Mouse (Mus musculus) kidney, embryonic 14.5 days (tissue): Measurements from ENCODE around the gene 6430571L13Rik. TPM values are rescaled to one million over a fixed set of nuclear protein-coding genes. Genes with fewer than 3 reads are reported as not detected.

ENCODE experiments used
- ATAC-seq: fragments of 200-750 bp; cut with Nextera tagmentation; 2 replicates; pipeline ENCODE4 v1.8.0; 2017; ENCODE audit warnings: moderate number of reproducible peaks, mild to moderate bottlenecking, moderate TSS enrichment, moderate library complexity; ENCODE audit not compliant: low FRiP score, low TSS enrichment
- H3K27ac ChIP-seq: fragments of 300-500 bp; sonication (generic); 2 replicates; pipeline ENCODE4 v1.5.1; 2014; ENCODE audit warnings: low read depth, mild to moderate bottlenecking, low read length, moderate library complexity, mixed read lengths
- H3K27me3 ChIP-seq: fragments of 300-500 bp; sonication (generic); 2 replicates; pipeline ENCODE4 v1.6.1; 2014; ENCODE audit warnings: mild to moderate bottlenecking, low read length; ENCODE audit not compliant: control insufficient read depth, insufficient read depth
- H3K36me3 ChIP-seq: fragments of 300-500 bp; sonication (generic); 2 replicates; pipeline ENCODE4 v1.6.1; 2014; ENCODE audit warnings: low read length, mixed read lengths; ENCODE audit not compliant: control insufficient read depth, insufficient read depth
- H3K4me1 ChIP-seq: fragments of 300-500 bp; sonication (generic); 2 replicates; pipeline ENCODE4 v1.6.1; 2014; ENCODE audit warnings: low read length, mixed read lengths; ENCODE audit not compliant: control insufficient read depth, insufficient read depth
- H3K4me2 ChIP-seq: fragments of 300-500 bp; sonication (generic); replicated peaks from 2 replicates; pipeline ENCODE4 v1.6.1; 2014; ENCODE audit warnings: low read depth, mild to moderate bottlenecking, low read length
- H3K4me3 ChIP-seq: fragments of 300-500 bp; sonication (generic); 2 replicates; pipeline ENCODE4 v1.5.1; 2014; ENCODE audit warnings: mild to moderate bottlenecking, low read length
- H3K9ac ChIP-seq: fragments of 300-500 bp; sonication (generic); 2 replicates; pipeline ENCODE4 v1.6.1; 2014; ENCODE audit warnings: low read depth, mild to moderate bottlenecking, low read length, moderate library complexity
- H3K9me3 ChIP-seq: fragments of 300-500 bp; sonication (generic); 2 replicates; pipeline ENCODE4 v1.6.1; 2016; ENCODE audit warnings: low read length; ENCODE audit not compliant: control insufficient read depth
- WGBS: fragments of 180-500 bp; shearing (Covaris S2); extraction: QIAGEN DNeasy Blood & Tissue Kit; methylation state at CpG from one replicate; pipeline ENCODE4 v1.1.7; 2014; 5-methylcytosine and 5-hydroxymethylcytosine counted together
- polyA plus RNA-seq: library from polyadenylated mRNA; unstranded; fragments of >200 nt; fragmentation: Nextera tagmentation; extraction: Ambion mirVana; gene quantifications from 2 replicates; pipeline ENCODE4 v1.2.1, GENCODE M21; 2014

Gene 6430571L13Rik
- polyA plus RNA-seq, 1 experiment from 2014 or later, result 0.31 TPM

DNA sequence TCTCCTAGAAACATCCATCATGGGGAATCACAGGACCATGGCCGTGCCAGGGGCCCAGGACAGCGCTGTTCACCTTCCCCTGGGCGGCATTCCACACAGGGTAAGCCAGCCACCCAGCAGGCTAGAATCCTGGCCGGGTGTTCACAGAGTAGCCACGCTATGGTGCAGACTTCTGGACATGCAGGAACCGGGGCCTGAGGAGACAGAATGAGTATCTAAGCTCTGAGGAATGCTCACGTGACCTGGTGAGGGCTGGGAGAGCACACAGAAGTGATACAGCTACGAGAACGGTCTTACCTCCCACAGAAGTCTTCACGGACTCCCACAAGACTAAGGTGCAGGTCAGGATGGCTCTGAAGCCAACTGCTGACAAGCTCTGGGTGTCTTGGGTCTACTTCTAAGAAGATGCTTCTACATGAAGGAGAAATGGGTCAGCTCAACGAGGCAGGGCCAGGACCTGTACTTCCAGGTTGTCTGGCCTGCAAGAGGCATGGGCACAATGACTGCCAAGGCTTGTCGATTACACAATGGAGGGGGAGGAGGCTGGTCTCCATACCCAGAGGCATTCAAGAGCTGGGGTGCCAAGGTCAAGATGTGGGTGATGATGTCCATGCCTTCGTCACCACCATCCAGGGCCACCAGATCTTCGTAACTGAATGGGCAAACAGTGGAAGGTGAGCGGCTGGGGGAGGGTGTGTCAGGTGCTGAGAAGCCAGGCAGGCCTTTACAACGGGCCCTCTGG, 12.4 kb upstream of the 6430571L13Rik start:
- H3K36me3 ChIP-seq, result peaks cover 3% of the 10 kb centered on the region; the same call in 1 of the 2 replicates
- 93% methylated on average over 16 of the region's 16 CpGs for WGBS
- H3K4me2 ChIP-seq, result no peak overlapping the region
- no peak for ATAC-seq
- H3K9me3 ChIP-seq, result no peaks in the 10 kb centered on the region
- no peak overlapping the region for H3K4me3 ChIP-seq
- H3K27ac ChIP-seq, result no peak overlapping the region
- H3K9ac ChIP-seq, result no peak overlapping the region
- no peaks in the 10 kb centered on the region for H3K27me3 ChIP-seq
- no peaks in the 10 kb centered on the region for H3K4me1 ChIP-seq

DNA sequence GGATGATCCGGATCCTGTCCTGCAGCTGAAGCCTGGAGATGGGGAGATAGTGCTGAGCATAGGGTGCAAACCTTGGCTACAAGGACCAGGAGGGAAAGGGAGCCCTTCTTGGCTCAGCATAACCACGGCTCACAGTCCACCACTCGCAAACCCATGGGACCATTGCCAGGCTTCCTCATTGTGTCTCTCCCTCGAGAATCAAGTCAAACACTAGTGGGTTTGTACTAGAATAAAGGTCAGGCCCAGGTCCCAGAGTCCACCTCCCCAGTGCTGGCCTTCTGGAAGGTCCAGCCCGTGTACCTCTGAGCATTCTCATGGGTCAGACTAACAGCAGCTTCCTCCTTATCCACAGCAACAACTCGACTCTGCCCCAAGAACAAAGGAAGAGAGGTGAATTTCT, 9.6 kb upstream of the 6430571L13Rik start:
- no peak for ATAC-seq
- H3K27ac ChIP-seq, result no peak overlapping the region
- no peaks in the 10 kb centered on the region for H3K27me3 ChIP-seq
- WGBS, result 84% methylated on average over 6 of the region's 6 CpGs
- H3K36me3 ChIP-seq, result peaks cover 3% of the 10 kb centered on the region; the same call in 1 of the 2 replicates
- H3K9ac ChIP-seq, result no peak overlapping the region
- no peaks in the 10 kb centered on the region for H3K4me1 ChIP-seq
- H3K4me3 ChIP-seq, result no peak overlapping the region
- H3K4me2 ChIP-seq, result no peak overlapping the region
- no peaks in the 10 kb centered on the region for H3K9me3 ChIP-seq

- H3K4me3 ChIP-seq, result no peak overlapping the region
- H3K9ac ChIP-seq, result no peak overlapping the region
- WGBS, result 59% methylated on average over 2 of the region's 2 CpGs
- peaks cover 3% of the 10 kb centered on the region; the same call in 1 of the 2 replicates for H3K36me3 ChIP-seq
- H3K4me2 ChIP-seq, result no peak overlapping the region
- no peaks in the 10 kb centered on the region for H3K27me3 ChIP-seq
- no peaks in the 10 kb centered on the region for H3K9me3 ChIP-seq
- peaks cover 8% of the 10 kb centered on the region; the same call in 1 of the 2 replicates for H3K4me1 ChIP-seq
- H3K27ac ChIP-seq, result no peak overlapping the region
- ATAC-seq, result no peak
These were observed 6.7 kb upstream of the 6430571L13Rik start for GRCm38 (mm10) chr9:107333686-107334085.

DNA sequence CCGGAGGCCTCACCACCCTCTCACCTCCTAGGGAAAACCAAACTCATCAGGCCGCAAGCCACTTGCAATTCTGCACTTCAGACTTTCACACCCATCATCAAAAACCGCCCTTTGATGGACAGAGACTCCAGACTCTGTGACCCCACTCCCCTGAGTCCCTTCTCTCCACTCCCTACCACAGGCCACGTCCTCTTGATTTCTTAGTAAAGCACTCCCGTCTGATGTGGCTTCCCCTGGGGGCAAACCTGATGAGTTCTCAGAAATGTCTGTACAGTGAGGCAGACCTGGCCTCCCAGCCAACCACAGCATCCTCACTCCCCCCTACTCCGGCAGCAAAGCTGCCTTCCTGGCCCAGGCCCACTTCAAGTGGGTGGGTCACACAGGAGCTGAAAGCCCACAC, 6.0 kb upstream of the 6430571L13Rik start:
- WGBS, result 82% methylated on average over 6 of the region's 6 CpGs
- Histone ChIP-seq H3K4me3 (no peak overlapping the region), H3K27me3 (no peaks in the 10 kb centered on the region), H3K4me1 (peaks cover 11% of the 10 kb centered on the region; the same call in 1 of the 2 replicates), H3K36me3 (peaks cover 3% of the 10 kb centered on the region; the same call in 1 of the 2 replicates), H3K27ac (no peak overlapping the region), H3K9me3 (no peaks in the 10 kb centered on the region), H3K4me2 (no peak overlapping the region), H3K9ac (no peak overlapping the region)
- no peak for ATAC-seq

- H3K9ac ChIP-seq, result no peak overlapping the region
- peaks cover 11% of the 10 kb centered on the region; the same call in 1 of the 2 replicates for H3K4me1 ChIP-seq
- ATAC-seq, result no peak
- no peak overlapping the region for H3K27ac ChIP-seq
- WGBS, result 84% methylated on average over 5 of the region's 5 CpGs
- peaks cover 3% of the 10 kb centered on the region; the same call in 1 of the 2 replicates for H3K36me3 ChIP-seq
- no peak overlapping the region for H3K4me3 ChIP-seq
- no peak overlapping the region for H3K4me2 ChIP-seq
- H3K27me3 ChIP-seq, result no peaks in the 10 kb centered on the region
- H3K9me3 ChIP-seq, result no peaks in the 10 kb centered on the region
These were observed 5.4 kb upstream of the 6430571L13Rik start for GRCm38 (mm10) chr9:107335046-107335445.

DNA sequence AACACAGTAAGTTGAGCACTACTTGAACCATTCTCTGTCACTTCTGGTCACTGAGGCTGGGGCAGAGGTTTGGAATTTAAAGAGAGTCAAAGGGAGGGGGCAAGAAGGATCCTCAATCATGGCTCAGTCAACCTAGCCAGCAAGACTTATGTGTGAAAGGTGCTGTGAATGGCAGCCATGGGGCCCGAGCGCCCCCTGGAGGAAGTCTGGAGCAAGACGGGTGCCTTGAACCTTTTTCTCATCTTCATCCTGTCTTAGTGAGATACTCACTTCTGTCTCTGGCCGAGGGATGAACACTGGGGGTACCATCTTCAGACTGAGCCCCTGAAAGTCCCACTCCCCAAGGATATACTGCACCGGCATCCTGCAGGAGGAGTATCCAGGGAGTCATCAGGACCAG, 4.5 kb upstream of the 6430571L13Rik start:
- Histone ChIP-seq H3K27ac (no peak overlapping the region), H3K4me1 (peaks cover 14% of the 10 kb centered on the region; the same call in 1 of the 2 replicates), H3K4me3 (no peak overlapping the region), H3K36me3 (peaks cover 3% of the 10 kb centered on the region; the same call in 1 of the 2 replicates), H3K9ac (no peak overlapping the region), H3K9me3 (no peaks in the 10 kb centered on the region), H3K4me2 (no peak overlapping the region), H3K27me3 (no peaks in the 10 kb centered on the region)
- WGBS, result 12% methylated on average over 5 of the region's 5 CpGs
- ATAC-seq, result no peak

DNA sequence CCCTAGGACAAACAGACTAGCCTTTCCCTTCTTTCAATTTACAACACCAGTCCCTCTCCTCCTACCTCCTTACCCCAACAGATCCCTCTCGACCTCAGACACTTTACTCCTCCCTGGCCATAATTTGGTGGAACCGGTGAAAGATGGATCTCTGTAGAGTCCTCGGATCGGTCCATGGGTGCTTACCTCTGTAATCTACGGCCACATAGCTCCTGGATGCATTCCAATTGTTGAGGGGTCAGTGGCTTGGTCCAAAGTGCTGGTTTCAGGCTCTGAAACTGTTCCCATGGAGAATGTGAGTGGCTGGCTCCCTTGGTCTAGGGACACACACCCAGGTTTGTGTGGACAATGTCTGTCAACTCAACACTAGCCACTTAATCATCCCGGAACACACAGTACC, 4.0 kb upstream of the 6430571L13Rik start:
- Histone ChIP-seq H3K4me3 (no peak overlapping the region), H3K9ac (no peak overlapping the region), H3K27ac (no peak overlapping the region), H3K9me3 (no peaks in the 10 kb centered on the region), H3K4me2 (no peak overlapping the region), H3K36me3 (peaks cover 3% of the 10 kb centered on the region; the same call in 1 of the 2 replicates), H3K4me1 (peaks cover 16% of the 10 kb centered on the region; the same call in 1 of the 2 replicates), H3K27me3 (peaks cover 4% of the 10 kb centered on the region; the same call in 1 of the 2 replicates)
- 86% methylated on average over 6 of the region's 6 CpGs for WGBS
- no peak for ATAC-seq

DNA sequence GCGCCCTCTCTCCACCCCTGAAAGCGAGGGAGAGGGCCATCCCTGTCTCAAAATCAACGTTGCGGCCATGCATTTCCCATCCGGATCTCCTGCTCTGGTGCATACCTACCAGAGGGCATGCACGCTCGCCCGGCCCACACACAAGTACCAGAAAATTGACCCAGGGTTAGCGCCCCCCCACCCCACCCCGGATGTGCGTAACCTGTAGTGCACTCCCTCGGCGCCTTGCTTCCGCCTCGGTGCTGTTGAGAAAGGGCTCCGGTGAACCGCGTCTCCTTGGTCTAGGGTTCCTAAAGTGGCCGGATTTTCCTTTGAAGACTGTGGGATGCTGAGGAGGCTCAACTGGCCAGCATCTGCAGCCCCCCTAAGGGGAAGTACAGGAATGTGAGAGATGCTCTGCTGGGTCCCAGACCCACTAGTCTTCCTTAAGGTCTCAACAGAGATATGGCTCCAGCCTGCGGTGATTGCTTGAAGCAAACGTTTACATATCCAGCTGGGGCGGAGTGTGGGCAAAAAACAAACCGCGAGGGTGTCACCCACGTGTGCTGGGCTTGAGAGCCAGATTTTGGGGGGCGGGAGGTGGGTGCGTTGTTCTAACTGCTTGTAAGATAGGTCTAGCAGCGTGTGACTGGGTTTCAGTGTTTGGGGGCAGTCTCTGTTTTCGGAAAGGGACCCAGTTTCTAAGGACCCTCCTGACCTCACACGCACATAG, 2.1 kb upstream of the 6430571L13Rik start, which contains the start of gene Hemk1:
Hemk1 (minus strand) TSS at position 179 of the 712 bp plus-strand sequence.
- H3K4me2 ChIP-seq, result peak within 1 kb of the TSS; percentile 73
- no peak within 1 kb of the TSS for H3K27ac ChIP-seq
- H3K27me3 ChIP-seq, result peaks cover 14% of the 10 kb centered on the region
- WGBS, result 6% methylated on average over 30 of the region's 30 CpGs
- H3K9ac ChIP-seq, result peak within 1 kb of the TSS; percentile 71
- no peaks in the 10 kb centered on the region for H3K36me3 ChIP-seq
- ATAC-seq, result peak; percentile 83
- no peaks in the 10 kb centered on the region for H3K9me3 ChIP-seq
- peaks cover 16% of the 10 kb centered on the region; the same call in 1 of the 2 replicates for H3K4me1 ChIP-seq
- H3K4me3 ChIP-seq, result peak within 1 kb of the TSS; percentile 54
